9 mouse cellular contexts compared by ENCODE assay signal in genomic region chr4:83214822-83215558, GRCm38 (mm10).
DNase-seq lines count a peak whose midpoint lies in the region.
"Had no signal": no experiment of that assay in that cellular context is flagged by ENCODE, and none has a peak within 500 bp of the region (broad histone marks: within the 10 kb centered on the region; RNA-seq: fewer than 3 reads in every experiment).

No protein-coding gene starts in this region.

- DNase-seq in adrenal gland, postnatal 10 days: peak; percentile 24
- no peak for DNase-seq in adrenal gland, adult 2 months
- peak; percentile 13 for DNase-seq in ovary, adult 18-20 months (ENCODE audit: low spot score)
- DNase-seq in ovary, postnatal 10 days (ENCODE audit: low spot score): no peak
- DNase-seq in kidney, postnatal 10 days: peak; percentile 55
- DNase-seq in testis, postnatal 14 days (ENCODE audit: low spot score): no peak
- DNase-seq in urinary bladder, postnatal 4 days (ENCODE audit: low spot score in 2 of 2): no peak
- no peak for DNase-seq in gastrocnemius, postnatal 4 days (ENCODE audit: low spot score in 2 of 2)
- DNase-seq: adrenal gland, postnatal 25 days had no signal

Comparison
In these comparisons a context has a peak if more than half of its experiments do, and no peak if none do; other contexts are left out.
1. DNase-seq: peak in adrenal gland, postnatal 10 days (single experiment), ovary, adult 18-20 months (single experiment) and kidney, postnatal 10 days (single experiment); none in adrenal gland, adult 2 months (single experiment), ovary, postnatal 10 days (single experiment), testis, postnatal 14 days (single experiment), urinary bladder, postnatal 4 days (0 of 2) and gastrocnemius, postnatal 4 days (0 of 2).